ENCODE assay signal across 10 mouse cellular contexts in genomic region chr6:148467170-148467921, GRCm38 (mm10). TPM values are rescaled to one million over a fixed set of nuclear protein-coding genes. Genes with fewer than 3 reads are reported as not detected.
DNase-seq lines count a peak whose midpoint lies in the region; ATAC-seq lines count a peak whose summit lies in the region.
"Had no signal": no experiment of that assay in that cellular context is flagged by ENCODE, and none has a peak within 500 bp of the region (broad histone marks: within the 10 kb centered on the region; RNA-seq: fewer than 3 reads in every experiment).

No protein-coding gene starts in this region.

- no peak overlapping the region for H3K9ac ChIP-seq in limb, embryonic 12.5 days (replicated peaks)
- H3K9ac ChIP-seq: liver, embryonic 15.5 days had no signal

- ATAC-seq in limb, embryonic 12.5 days (ENCODE audit: insufficient number of reproducible peaks, insufficient read depth, low FRiP score, low TSS enrichment, low read depth): peak; percentile 78
- no peak for ATAC-seq in megakaryocyte, adult 5-6 weeks (ENCODE audit: poor library complexity, severe bottlenecking)

- H3K4me3 ChIP-seq in heart, embryonic 10.5 days: no peak overlapping the region
- H3K4me3 ChIP-seq in limb, embryonic 12.5 days (replicated peaks): no peak overlapping the region
- H3K4me3 ChIP-seq: liver, embryonic 15.5 days had no signal

- peak; percentile 66 for DNase-seq in heart, embryonic 10.5 days (ENCODE audit: low spot score)
- DNase-seq in heart, postnatal 25 days (ENCODE audit: low spot score): no peak
- DNase-seq in MN1 (ENCODE audit: low spot score): peak; percentile 71
- DNase-seq in gastrocnemius, adult 18-20 months (ENCODE audit: low spot score): peak; percentile 37
- no peak for DNase-seq in thymus, postnatal 0 days (ENCODE audit: low spot score)
- DNase-seq in left cerebral cortex, postnatal 14 days (ENCODE audit: low spot score in 2 of 2): no peak

- no peak overlapping the region for H3K27ac ChIP-seq in heart, embryonic 10.5 days
- no peak overlapping the region for H3K27ac ChIP-seq in limb, embryonic 12.5 days
- H3K27ac ChIP-seq: liver, embryonic 15.5 days had no signal

- H3K36me3 ChIP-seq in heart, embryonic 10.5 days: no peaks in the 10 kb centered on the region
- H3K36me3 ChIP-seq in limb, embryonic 12.5 days: no peaks in the 10 kb centered on the region
- H3K36me3 ChIP-seq: liver, embryonic 15.5 days had no signal

- intact Hi-C loops in heart, postnatal 25 days (cut with DNase I): no loop called here
- intact Hi-C loops in left cerebral cortex, postnatal 14 days (cut with DNase I): no loop called here

- 0 out of 2 replicates have a peak, but pooled peaks cover 2% of the 10 kb centered on the region for H3K9me3 ChIP-seq in heart, embryonic 10.5 days
- H3K9me3 ChIP-seq in limb, embryonic 12.5 days: no peaks in the 10 kb centered on the region
- H3K9me3 ChIP-seq: liver, embryonic 15.5 days had no signal

- no peaks in the 10 kb centered on the region for H3K27me3 ChIP-seq in heart, embryonic 10.5 days (ENCODE audit: insufficient read depth, poor library complexity, severe bottlenecking)
- no peaks in the 10 kb centered on the region for H3K27me3 ChIP-seq in limb, embryonic 12.5 days

- peaks cover 15% of the 10 kb centered on the region for H3K4me1 ChIP-seq in heart, embryonic 10.5 days
- H3K4me1 ChIP-seq in limb, embryonic 12.5 days (replicated peaks): peaks cover 11% of the 10 kb centered on the region
- H3K4me1 ChIP-seq: liver, embryonic 15.5 days had no signal

- WGBS in heart, embryonic 10.5 days: 22% methylated on average over 3 of the region's 3 CpGs
- 14% methylated on average over 3 of the region's 3 CpGs for WGBS in limb, embryonic 12.5 days

- no peak overlapping the region for H3K4me2 ChIP-seq in limb, embryonic 12.5 days
- H3K4me2 ChIP-seq: liver, embryonic 15.5 days had no signal

RNA-seq across cellular contexts. Expression of gene Tmtc1, which starts 23.2 kb away (rescaled TPM):
- 1.1 and 1.4 TPM in 2 replicates for polyA plus RNA-seq in heart, embryonic 10.5 days (2016; fragmentation: Nextera tagmentation; extraction: Ambion mirVana)
- total RNA-seq in heart, postnatal 25 days (2021): 10 to 100 TPM; 90.6 to 92.3 TPM
- 10 to 100 TPM; 59.2 to 63.1 TPM for total RNA-seq in gastrocnemius, adult 18-20 months (2021)
- 1.8 and 1.9 TPM in 2 replicates for polyA plus RNA-seq in limb, embryonic 12.5 days (2016; fragmentation: Nextera tagmentation; extraction: Ambion mirVana)
- not detected in 2 replicates for total RNA-seq in megakaryocyte, adult 5-6 weeks (2015)
- total RNA-seq in megakaryocyte, adult 5-6 weeks (2017): 0.07 and 0.12 TPM in 2 replicates
- polyA plus RNA-seq in thymus, postnatal 0 days (2015; fragmentation: Nextera tagmentation; extraction: Ambion mirVana): 0.12 and 0.14 TPM in 2 replicates
- total RNA-seq in left cerebral cortex, postnatal 14 days (2021): 10 to 100 TPM; 44.1 to 48.1 TPM
- total RNA-seq: granulocyte monocyte progenitor cell, adult 5-6 weeks had no signal

Comparison
In these comparisons a context has a peak if more than half of its experiments do, and no peak if none do; other contexts are left out.
1. DNase-seq: peak in heart, embryonic 10.5 days (single experiment), MN1 (single experiment) and gastrocnemius, adult 18-20 months (single experiment); none in heart, postnatal 25 days (single experiment), thymus, postnatal 0 days (single experiment) and left cerebral cortex, postnatal 14 days (0 of 2).
2. RNA of gene Tmtc1, which starts 23.2 kb away (total RNA-seq): 90.6 to 92.3 TPM in heart, postnatal 25 days, 59.2 to 63.1 TPM in gastrocnemius, adult 18-20 months and 44.1 to 48.1 TPM in left cerebral cortex, postnatal 14 days; 0.07 to 0.12 TPM in megakaryocyte, adult 5-6 weeks; every median in the first group is over 10 times any median in the second.